Mouse (Mus musculus): ENCODE results near the gene Mtfmt. TPM values are rescaled to one million over a fixed set of nuclear protein-coding genes. Genes with fewer than 3 reads are reported as not detected.

Gene Mtfmt
- polyA plus RNA-seq, 1 experiment from 2014 or later = 25.6 TPM

DNA sequence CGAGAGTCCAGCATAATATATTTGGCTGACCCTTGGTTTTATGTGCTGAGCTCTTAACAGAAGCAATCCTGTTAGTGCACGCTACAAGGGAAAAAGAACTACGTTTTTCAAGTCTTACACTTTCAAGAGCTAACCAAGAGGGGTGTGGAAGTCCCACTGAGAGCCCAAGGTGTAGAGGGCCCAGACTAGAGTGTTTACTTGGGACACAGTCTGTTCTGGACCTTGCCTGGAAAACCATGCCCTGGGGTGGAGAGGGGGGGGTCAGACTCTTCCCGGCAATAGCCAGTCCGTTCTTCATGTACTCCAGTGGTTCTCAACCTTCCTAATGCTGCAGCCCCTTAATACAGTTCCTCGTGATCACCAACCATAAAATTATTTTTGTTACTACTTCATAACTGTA is 35.6 kb upstream of the Mtfmt start:
- Histone ChIP-seq H3K9ac (replicated peaks; ENCODE audit: low read depth, low read length) (no peak overlapping the region), H3K27ac (ENCODE audit: low read depth, low read length) (no peak overlapping the region), H3K4me3 (ENCODE audit: low read depth, low read length) (no peak overlapping the region), H3K27me3 (ENCODE audit: control insufficient read depth, insufficient read depth, low read length) (no peaks in the 10 kb centered on the region), H3K4me1 (ENCODE audit: control insufficient read depth, insufficient read depth, low read length) (0 out of 2 replicates have a peak, but pooled peaks cover 2% of the 10 kb centered on the region), H3K4me2 (ENCODE audit: low read depth, low read length) (no peak overlapping the region), H3K9me3 (ENCODE audit: control insufficient read depth, low read length) (no peaks in the 10 kb centered on the region), H3K36me3 (ENCODE audit: control insufficient read depth, insufficient read depth, low read length) (no peaks in the 10 kb centered on the region)
- 89% methylated on average over 6 of the region's 6 CpGs for WGBS
- no peak for ATAC-seq (ENCODE audit: low read depth)

DNA sequence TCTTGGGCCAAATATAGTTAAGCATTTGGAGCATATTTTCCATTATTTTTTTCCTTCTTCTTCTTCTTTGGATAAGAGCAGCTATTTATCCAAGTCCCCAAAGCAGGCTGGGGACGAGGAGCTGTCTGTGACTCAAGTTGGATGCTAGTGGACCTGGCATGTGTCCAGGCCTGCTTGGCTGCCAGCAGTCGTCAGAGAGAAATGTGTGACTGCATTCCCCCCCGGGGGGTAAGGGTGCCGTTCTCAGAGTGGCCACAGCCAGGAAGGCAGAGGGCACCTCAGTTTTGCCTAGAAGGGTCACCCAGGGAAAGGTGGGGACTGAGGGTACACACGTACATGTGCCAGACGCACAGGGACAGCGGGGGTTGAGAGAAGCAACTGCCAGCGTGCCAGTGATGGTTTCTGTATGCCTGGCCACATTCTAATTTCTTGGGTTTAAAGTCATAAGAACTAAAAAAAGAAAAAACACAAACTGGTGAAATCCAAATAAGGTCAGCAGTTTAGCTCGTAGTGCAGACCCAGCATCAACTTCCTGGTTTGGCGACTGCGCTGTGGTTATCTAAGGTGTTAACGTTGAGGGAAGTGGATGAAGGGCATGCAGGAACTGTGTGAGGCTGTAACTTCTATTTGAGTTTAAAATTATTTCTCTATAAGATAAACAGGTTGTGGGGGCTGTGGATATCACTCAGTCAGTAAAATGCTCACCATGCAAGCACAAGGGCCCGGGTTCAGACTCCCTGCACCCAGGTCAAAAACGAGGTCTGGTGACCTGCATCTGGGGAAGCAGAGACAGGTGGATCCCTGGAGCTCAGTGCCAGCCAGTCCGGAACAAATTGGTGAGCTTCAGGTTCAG is 31.0 kb upstream of the Mtfmt start:
- no peak overlapping the region for H3K4me2 ChIP-seq (ENCODE audit: low read depth, low read length)
- ATAC-seq (ENCODE audit: low read depth) = no peak

DNA sequence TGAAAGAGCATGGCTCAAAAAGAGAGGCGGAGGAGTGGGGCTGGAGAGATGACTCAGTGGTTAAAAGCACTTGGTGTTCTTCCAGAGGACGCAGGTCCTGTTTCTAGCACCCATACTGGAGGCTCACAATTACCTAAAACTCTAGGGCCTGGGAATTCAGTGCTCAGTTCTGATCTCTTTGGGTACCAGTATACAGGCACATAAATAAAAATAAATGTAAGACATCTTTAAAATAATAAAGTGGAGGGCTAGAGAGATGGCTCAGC is 30.5 kb upstream of the Mtfmt start:
- WGBS = 79% methylated on average over 2 of the region's 2 CpGs
- Histone ChIP-seq H3K9ac (replicated peaks; ENCODE audit: low read depth, low read length) (no peak overlapping the region), H3K4me1 (ENCODE audit: control insufficient read depth, insufficient read depth, low read length) (no peaks in the 10 kb centered on the region), H3K36me3 (ENCODE audit: control insufficient read depth, insufficient read depth, low read length) (no peaks in the 10 kb centered on the region), H3K9me3 (ENCODE audit: control insufficient read depth, low read length) (no peaks in the 10 kb centered on the region), H3K4me2 (ENCODE audit: low read depth, low read length) (no peak overlapping the region), H3K27ac (ENCODE audit: low read depth, low read length) (no peak overlapping the region), H3K27me3 (ENCODE audit: control insufficient read depth, insufficient read depth, low read length) (no peaks in the 10 kb centered on the region), H3K4me3 (ENCODE audit: low read depth, low read length) (no peak overlapping the region)
- ATAC-seq (ENCODE audit: low read depth) = no peak

More for the DNA sequence above, 31.0 kb upstream of the Mtfmt start:
- WGBS = 74% methylated on average over 15 of the region's 15 CpGs
- Histone ChIP-seq H3K27me3 (ENCODE audit: control insufficient read depth, insufficient read depth, low read length) (no peaks in the 10 kb centered on the region), H3K4me3 (ENCODE audit: low read depth, low read length) (no peak overlapping the region), H3K27ac (ENCODE audit: low read depth, low read length) (no peak overlapping the region), H3K9ac (replicated peaks; ENCODE audit: low read depth, low read length) (no peak overlapping the region), H3K4me1 (ENCODE audit: control insufficient read depth, insufficient read depth, low read length) (no peaks in the 10 kb centered on the region), H3K36me3 (ENCODE audit: control insufficient read depth, insufficient read depth, low read length) (no peaks in the 10 kb centered on the region), H3K9me3 (ENCODE audit: control insufficient read depth, low read length) (no peaks in the 10 kb centered on the region)

DNA sequence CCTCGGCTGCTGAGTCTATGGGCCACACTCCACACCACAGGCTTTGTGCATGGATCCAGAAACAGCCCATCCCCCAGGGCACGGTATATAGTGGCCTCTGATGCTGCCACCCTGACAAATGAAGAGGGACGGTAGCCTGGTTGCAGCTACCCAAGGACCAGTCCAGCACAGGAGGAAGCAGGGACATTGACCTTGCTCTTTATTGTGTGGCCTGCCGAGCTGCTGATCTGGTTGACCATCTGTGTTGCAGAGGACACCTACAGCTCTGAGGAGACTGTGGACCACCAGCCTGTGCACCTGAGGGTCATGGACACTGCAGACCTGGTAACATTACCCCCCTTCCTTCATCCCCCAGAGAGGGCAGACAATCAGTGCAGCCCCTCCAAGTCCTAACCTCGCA is 28.3 kb upstream of the Mtfmt start:
- no peak overlapping the region for H3K27ac ChIP-seq (ENCODE audit: low read depth, low read length)
- WGBS = 82% methylated on average over 5 of the region's 5 CpGs
- no peak for ATAC-seq (ENCODE audit: low read depth)
- H3K4me3 ChIP-seq (ENCODE audit: low read depth, low read length) = no peak overlapping the region
- H3K27me3 ChIP-seq (ENCODE audit: control insufficient read depth, insufficient read depth, low read length) = no peaks in the 10 kb centered on the region
- no peaks in the 10 kb centered on the region for H3K36me3 ChIP-seq (ENCODE audit: control insufficient read depth, insufficient read depth, low read length)
- no peaks in the 10 kb centered on the region for H3K9me3 ChIP-seq (ENCODE audit: control insufficient read depth, low read length)
- no peak overlapping the region for H3K4me2 ChIP-seq (ENCODE audit: low read depth, low read length)
- H3K9ac ChIP-seq (replicated peaks; ENCODE audit: low read depth, low read length) = no peak overlapping the region
- H3K4me1 ChIP-seq (ENCODE audit: control insufficient read depth, insufficient read depth, low read length) = no peaks in the 10 kb centered on the region

DNA sequence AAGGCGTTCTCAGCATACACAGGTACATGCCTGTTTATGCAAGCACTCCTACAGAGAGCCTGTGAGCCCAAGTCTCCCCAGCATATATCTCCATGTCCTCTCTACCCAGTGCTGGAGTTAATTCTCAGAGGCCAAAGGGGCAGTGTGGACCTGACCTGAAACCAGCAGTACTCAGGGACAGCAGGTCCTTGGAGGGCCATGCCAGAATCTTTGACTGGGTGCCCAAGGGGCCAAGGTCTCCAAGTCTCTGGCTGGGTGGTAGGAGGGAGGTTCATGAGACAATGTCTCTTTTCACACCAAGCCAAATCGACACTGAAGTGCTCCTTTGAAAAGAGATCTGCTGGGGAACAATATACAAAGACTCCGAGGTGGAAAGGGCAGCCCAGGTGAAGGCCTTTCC is 27.7 kb upstream of the Mtfmt start:
- Histone ChIP-seq H3K9ac (replicated peaks; ENCODE audit: low read depth, low read length) (no peak overlapping the region), H3K27me3 (ENCODE audit: control insufficient read depth, insufficient read depth, low read length) (no peaks in the 10 kb centered on the region), H3K4me2 (ENCODE audit: low read depth, low read length) (no peak overlapping the region), H3K36me3 (ENCODE audit: control insufficient read depth, insufficient read depth, low read length) (no peaks in the 10 kb centered on the region), H3K4me1 (ENCODE audit: control insufficient read depth, insufficient read depth, low read length) (no peaks in the 10 kb centered on the region), H3K9me3 (ENCODE audit: control insufficient read depth, low read length) (no peaks in the 10 kb centered on the region), H3K4me3 (ENCODE audit: low read depth, low read length) (no peak overlapping the region), H3K27ac (ENCODE audit: low read depth, low read length) (no peak overlapping the region)
- ATAC-seq (ENCODE audit: low read depth) = no peak
- WGBS = 75% methylated on average over 3 of the region's 3 CpGs

DNA sequence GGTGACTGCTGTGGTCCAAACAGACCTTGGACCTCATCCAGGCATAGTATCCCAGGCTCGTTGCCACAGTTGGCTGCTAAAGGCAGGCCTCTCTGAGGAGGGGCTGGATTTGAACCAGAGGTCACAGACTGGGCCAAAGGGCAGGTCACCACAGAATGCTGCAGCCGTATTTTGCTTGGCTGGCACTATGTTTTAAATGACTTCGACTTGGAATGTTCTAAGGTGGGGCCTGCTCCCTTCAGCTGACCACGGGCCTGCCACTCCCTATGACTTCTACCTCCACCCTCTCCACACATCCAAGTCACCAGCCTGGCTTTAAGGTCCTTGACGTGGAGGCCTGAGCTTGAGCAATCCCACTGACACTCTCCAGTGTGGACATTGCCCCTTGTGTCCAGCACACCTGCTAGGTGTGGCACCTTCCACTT is 26.7 kb upstream of the Mtfmt start:
- H3K4me1 ChIP-seq (ENCODE audit: control insufficient read depth, insufficient read depth, low read length) = no peaks in the 10 kb centered on the region
- H3K36me3 ChIP-seq (ENCODE audit: control insufficient read depth, insufficient read depth, low read length) = no peaks in the 10 kb centered on the region
- no peaks in the 10 kb centered on the region for H3K27me3 ChIP-seq (ENCODE audit: control insufficient read depth, insufficient read depth, low read length)
- H3K9ac ChIP-seq (replicated peaks; ENCODE audit: low read depth, low read length) = no peak overlapping the region
- no peak overlapping the region for H3K4me2 ChIP-seq (ENCODE audit: low read depth, low read length)
- H3K4me3 ChIP-seq (ENCODE audit: low read depth, low read length) = no peak overlapping the region
- no peaks in the 10 kb centered on the region for H3K9me3 ChIP-seq (ENCODE audit: control insufficient read depth, low read length)
- no peak overlapping the region for H3K27ac ChIP-seq (ENCODE audit: low read depth, low read length)
- no peak for ATAC-seq (ENCODE audit: low read depth)
- 70% methylated on average over 5 of the region's 5 CpGs for WGBS

DNA sequence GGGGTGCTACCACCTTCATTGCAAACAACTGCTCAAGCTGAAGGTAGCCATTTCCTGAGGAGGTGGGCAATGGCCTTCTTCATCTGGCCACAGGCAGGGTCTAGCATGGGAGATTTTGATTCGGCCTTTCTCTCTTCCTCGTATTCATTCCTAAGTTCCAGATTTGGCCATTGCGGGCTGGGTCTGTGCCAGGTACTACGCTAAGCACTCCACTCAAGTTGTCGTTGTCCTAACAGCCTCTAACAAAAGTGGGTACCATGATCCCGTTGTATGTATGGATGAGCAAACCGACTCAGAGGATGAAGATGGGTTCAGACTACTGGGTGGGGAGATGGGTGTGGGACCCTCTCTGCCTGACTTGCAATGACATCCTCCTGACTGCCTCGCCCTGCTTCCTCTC is 25.2 kb upstream of the Mtfmt start:
- no peak overlapping the region for H3K9ac ChIP-seq (replicated peaks; ENCODE audit: low read depth, low read length)
- H3K9me3 ChIP-seq (ENCODE audit: control insufficient read depth, low read length) = no peaks in the 10 kb centered on the region
- no peaks in the 10 kb centered on the region for H3K27me3 ChIP-seq (ENCODE audit: control insufficient read depth, insufficient read depth, low read length)
- no peak for ATAC-seq (ENCODE audit: low read depth)
- no peaks in the 10 kb centered on the region for H3K4me1 ChIP-seq (ENCODE audit: control insufficient read depth, insufficient read depth, low read length)
- WGBS = 94% methylated on average over 8 of the region's 8 CpGs
- H3K4me3 ChIP-seq (ENCODE audit: low read depth, low read length) = no peak overlapping the region
- H3K36me3 ChIP-seq (ENCODE audit: control insufficient read depth, insufficient read depth, low read length) = no peaks in the 10 kb centered on the region
- no peak overlapping the region for H3K4me2 ChIP-seq (ENCODE audit: low read depth, low read length)
- no peak overlapping the region for H3K27ac ChIP-seq (ENCODE audit: low read depth, low read length)

DNA sequence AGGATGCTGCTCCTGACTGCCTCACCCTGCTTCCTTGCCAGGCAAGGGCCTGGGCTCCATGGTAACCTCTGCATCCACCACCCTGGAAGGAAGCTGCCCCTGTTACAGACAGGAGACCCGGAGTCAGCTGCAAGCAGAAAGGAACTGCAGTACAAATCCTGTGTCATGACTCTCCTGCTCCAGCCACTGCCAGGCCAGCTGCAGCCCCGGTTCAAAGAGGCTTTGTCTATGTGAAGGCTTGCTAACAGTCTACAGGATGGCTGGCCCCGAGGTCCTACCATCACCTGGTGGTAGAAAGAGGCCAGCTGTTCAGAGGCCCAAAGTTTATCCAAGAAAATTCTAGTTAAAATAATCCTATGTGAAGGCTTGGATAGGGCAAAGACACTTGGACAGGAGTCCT is 24.3 kb upstream of the Mtfmt start:
- Histone ChIP-seq H3K4me1 (ENCODE audit: control insufficient read depth, insufficient read depth, low read length) (no peaks in the 10 kb centered on the region), H3K36me3 (ENCODE audit: control insufficient read depth, insufficient read depth, low read length) (no peaks in the 10 kb centered on the region), H3K9me3 (ENCODE audit: control insufficient read depth, low read length) (no peaks in the 10 kb centered on the region), H3K4me2 (ENCODE audit: low read depth, low read length) (no peak overlapping the region), H3K27me3 (ENCODE audit: control insufficient read depth, insufficient read depth, low read length) (no peaks in the 10 kb centered on the region), H3K4me3 (ENCODE audit: low read depth, low read length) (no peak overlapping the region), H3K9ac (replicated peaks; ENCODE audit: low read depth, low read length) (no peak overlapping the region), H3K27ac (ENCODE audit: low read depth, low read length) (no peak overlapping the region)
- WGBS = 81% methylated on average over 3 of the region's 3 CpGs
- no peak for ATAC-seq (ENCODE audit: low read depth)

DNA sequence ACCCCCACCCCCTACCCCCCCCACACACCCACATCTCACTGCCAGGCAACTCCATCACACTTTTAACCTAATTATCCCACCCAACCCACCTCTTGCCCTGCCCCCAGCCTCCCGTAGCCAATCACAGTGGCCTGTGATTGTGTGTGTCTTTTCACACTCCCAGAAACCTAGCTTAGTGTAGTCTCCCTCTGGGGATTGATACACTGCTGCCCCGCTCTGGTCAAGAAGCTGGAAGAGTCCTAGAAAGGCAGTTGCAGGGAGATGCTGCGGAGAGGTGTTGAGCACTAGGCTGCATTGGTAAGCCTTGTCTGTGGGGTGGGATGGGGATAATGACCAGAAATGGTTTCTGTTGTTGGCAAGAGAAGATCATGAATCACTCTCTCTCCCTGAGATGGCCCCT is 17.8 kb upstream of the Mtfmt start:
- no peak for ATAC-seq (ENCODE audit: low read depth)
- Histone ChIP-seq H3K27me3 (ENCODE audit: control insufficient read depth, insufficient read depth, low read length) (no peaks in the 10 kb centered on the region), H3K36me3 (ENCODE audit: control insufficient read depth, insufficient read depth, low read length) (no peaks in the 10 kb centered on the region), H3K4me1 (ENCODE audit: control insufficient read depth, insufficient read depth, low read length) (no peaks in the 10 kb centered on the region), H3K9ac (replicated peaks; ENCODE audit: low read depth, low read length) (no peak overlapping the region), H3K4me2 (ENCODE audit: low read depth, low read length) (no peak overlapping the region), H3K27ac (ENCODE audit: low read depth, low read length) (no peak overlapping the region), H3K9me3 (ENCODE audit: control insufficient read depth, low read length) (no peaks in the 10 kb centered on the region), H3K4me3 (ENCODE audit: low read depth, low read length) (no peak overlapping the region)
- 34% methylated on average over 3 of the region's 3 CpGs for WGBS
